Mouse (Mus musculus): ENCODE results near the gene Rab5if.

- no peak for TF ChIP-seq CTCF (IDR thresholded peaks at IDR 0.05; ENCODE audit: low read depth, low read length)
- no peak for TF ChIP-seq POLR2A (IDR thresholded peaks at IDR 0.05; ENCODE audit: borderline replicate concordance, low read depth, low read length)
These were observed 28.6 kb upstream of the Rab5if start for GRCm38 (mm10) chr2:156834336-156834735.
